12 mouse cellular contexts compared by ENCODE assay signal in the genomic region with DNA sequence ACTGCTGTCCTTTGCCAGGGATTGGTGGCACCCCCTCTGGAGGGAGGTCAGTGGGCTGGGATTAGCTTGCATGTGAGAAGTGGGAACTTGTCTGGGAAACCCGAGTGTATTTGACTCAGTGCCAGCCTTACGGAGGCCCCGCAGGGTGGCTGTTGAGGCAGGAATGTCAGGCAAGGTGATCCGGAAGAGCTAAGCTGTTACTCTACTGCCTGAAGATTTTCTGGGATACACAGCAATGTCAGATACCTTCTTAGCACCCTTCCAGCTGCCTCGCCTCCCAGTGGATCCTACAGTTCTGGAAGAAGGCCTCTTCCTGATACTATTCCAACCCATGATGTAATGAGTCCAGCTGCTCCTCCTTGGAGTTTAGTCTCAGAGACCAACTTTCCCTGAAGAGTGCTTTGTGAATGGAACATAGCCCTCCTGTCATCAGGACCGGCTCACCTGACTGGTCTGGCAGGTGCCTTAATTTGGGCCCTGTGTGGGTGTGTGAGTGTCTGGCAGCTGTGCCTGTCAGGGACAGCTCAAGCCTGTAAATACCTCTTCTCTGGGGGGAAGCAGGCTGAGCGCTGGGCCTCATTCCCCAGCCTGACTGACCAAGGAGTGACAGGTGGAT. TPM values are rescaled to one million over a fixed set of nuclear protein-coding genes. Genes with fewer than 3 reads are reported as not detected.
DNase-seq lines count a peak whose midpoint lies in the region; ATAC-seq lines count a peak whose summit lies in the region.
"Had no signal": no experiment of that assay in that cellular context is flagged by ENCODE, and none has a peak within 500 bp of the region (broad histone marks: within the 10 kb centered on the region; RNA-seq: fewer than 3 reads in every experiment).

No protein-coding gene starts in this region.

- H3K4me2 ChIP-seq in hindbrain, embryonic 16.5 days (ENCODE audit: low read length) = no peak overlapping the region
- no peak overlapping the region for H3K4me2 ChIP-seq in hindbrain, embryonic 12.5 days (replicated peaks)
- H3K4me2 ChIP-seq in heart, embryonic 15.5 days = 0 out of 2 replicates have a peak overlapping the region, but pooled peaks have one; percentile 2
- no peak overlapping the region for H3K4me2 ChIP-seq in forebrain, embryonic 11.5 days (ENCODE audit: low read depth, low read length, severe bottlenecking)
- H3K4me2 ChIP-seq in forebrain, embryonic 15.5 days (replicated peaks) = no peak overlapping the region
- H3K4me2 ChIP-seq: kidney, embryonic 15.5 days; neural tube, embryonic 13.5 days had no signal

- peak; percentile 30 for DNase-seq in embryonic facial prominence, embryonic 10.5 days (ENCODE audit: low spot score)
- DNase-seq in lung, postnatal 36 days = peak; percentile 45
- DNase-seq in forebrain, embryonic 11.5 days (ENCODE audit: low spot score) = no peak
- DNase-seq: embryo, embryonic 11 days; right cerebral cortex, postnatal 4 days had no signal

- H3K36me3 ChIP-seq in hindbrain, embryonic 16.5 days (ENCODE audit: control insufficient read depth, insufficient read depth, low read length) = no peaks in the 10 kb centered on the region
- no peaks in the 10 kb centered on the region for H3K36me3 ChIP-seq in hindbrain, embryonic 12.5 days
- peaks cover 9% of the 10 kb centered on the region; the same call in 1 of the 2 replicates for H3K36me3 ChIP-seq in embryonic facial prominence, embryonic 10.5 days (replicated peaks)
- H3K36me3 ChIP-seq in heart, embryonic 15.5 days = no peaks in the 10 kb centered on the region
- no peaks in the 10 kb centered on the region for H3K36me3 ChIP-seq in forebrain, embryonic 11.5 days (ENCODE audit: control insufficient read depth, insufficient read depth, low read length)
- no peaks in the 10 kb centered on the region for H3K36me3 ChIP-seq in forebrain, embryonic 15.5 days
- H3K36me3 ChIP-seq: kidney, embryonic 15.5 days had no signal

- no peak for ATAC-seq in hindbrain, embryonic 16.5 days
- no peak for ATAC-seq in hindbrain, embryonic 12.5 days (ENCODE audit: low FRiP score)
- peak; percentile 53 for ATAC-seq in heart, embryonic 15.5 days (replicated peaks; ENCODE audit: insufficient number of reproducible peaks, insufficient read depth, low FRiP score, low read depth)
- no peak for ATAC-seq in megakaryocyte progenitor cell, adult 5-6 weeks (replicated peaks; ENCODE audit: poor library complexity)
- no peak for ATAC-seq in forebrain, embryonic 11.5 days (replicated peaks; ENCODE audit: low FRiP score)
- ATAC-seq in forebrain, embryonic 15.5 days (replicated peaks) = no peak

- peaks cover 20% of the 10 kb centered on the region for H3K4me1 ChIP-seq in hindbrain, embryonic 16.5 days (ENCODE audit: control insufficient read depth, insufficient read depth, low read depth, low read length)
- H3K4me1 ChIP-seq in hindbrain, embryonic 12.5 days = peaks cover 38% of the 10 kb centered on the region
- H3K4me1 ChIP-seq in embryonic facial prominence, embryonic 10.5 days = peaks cover 35% of the 10 kb centered on the region
- peaks cover 53% of the 10 kb centered on the region for H3K4me1 ChIP-seq in heart, embryonic 15.5 days (replicated peaks)
- H3K4me1 ChIP-seq in forebrain, embryonic 11.5 days (replicated peaks; ENCODE audit: control insufficient read depth, insufficient read depth, low read length) = no peaks in the 10 kb centered on the region
- peaks cover 24% of the 10 kb centered on the region for H3K4me1 ChIP-seq in forebrain, embryonic 15.5 days

- H3K4me3 ChIP-seq in hindbrain, embryonic 16.5 days (ENCODE audit: low read length) = no peak overlapping the region
- no peak overlapping the region for H3K4me3 ChIP-seq in hindbrain, embryonic 12.5 days
- H3K4me3 ChIP-seq in embryonic facial prominence, embryonic 10.5 days = no peak overlapping the region
- no peak overlapping the region for H3K4me3 ChIP-seq in heart, embryonic 15.5 days
- no peak overlapping the region for H3K4me3 ChIP-seq in forebrain, embryonic 11.5 days (ENCODE audit: low read depth, low read length)
- no peak overlapping the region for H3K4me3 ChIP-seq in forebrain, embryonic 15.5 days
- H3K4me3 ChIP-seq: kidney, embryonic 15.5 days; neural tube, embryonic 13.5 days had no signal

- no peaks in the 10 kb centered on the region for H3K27me3 ChIP-seq in hindbrain, embryonic 16.5 days (replicated peaks; ENCODE audit: control insufficient read depth, insufficient read depth, low read length)
- no peaks in the 10 kb centered on the region for H3K27me3 ChIP-seq in hindbrain, embryonic 12.5 days
- no peaks in the 10 kb centered on the region for H3K27me3 ChIP-seq in embryonic facial prominence, embryonic 10.5 days (replicated peaks; ENCODE audit: low read depth, poor library complexity, severe bottlenecking)
- no peaks in the 10 kb centered on the region for H3K27me3 ChIP-seq in heart, embryonic 15.5 days
- no peaks in the 10 kb centered on the region for H3K27me3 ChIP-seq in forebrain, embryonic 11.5 days (ENCODE audit: control insufficient read depth, insufficient read depth, low read length)
- H3K27me3 ChIP-seq in forebrain, embryonic 15.5 days = no peaks in the 10 kb centered on the region
- H3K27me3 ChIP-seq: kidney, embryonic 15.5 days; neural tube, embryonic 13.5 days had no signal

- WGBS in hindbrain, embryonic 16.5 days = 68% methylated on average over 7 of the region's 7 CpGs
- WGBS in hindbrain, embryonic 12.5 days = 75% methylated on average over 7 of the region's 7 CpGs
- 69% methylated on average over 7 of the region's 7 CpGs for WGBS in embryonic facial prominence, embryonic 10.5 days
- 36% methylated on average over 7 of the region's 7 CpGs for WGBS in heart, embryonic 15.5 days
- 84% methylated on average over 7 of the region's 7 CpGs for WGBS in forebrain, embryonic 11.5 days
- WGBS in forebrain, embryonic 15.5 days = 74% methylated on average over 7 of the region's 7 CpGs

- 0 out of 2 replicates have a peak overlapping the region, but pooled peaks have one; percentile 12 for H3K27ac ChIP-seq in hindbrain, embryonic 16.5 days (ENCODE audit: low read depth, low read length)
- no peak overlapping the region for H3K27ac ChIP-seq in hindbrain, embryonic 12.5 days
- peak overlapping the region; percentile 15; the same call in 1 of the 2 replicates for H3K27ac ChIP-seq in embryonic facial prominence, embryonic 10.5 days (replicated peaks)
- peak overlapping the region; percentile 32 for H3K27ac ChIP-seq in heart, embryonic 15.5 days
- H3K27ac ChIP-seq in forebrain, embryonic 11.5 days (ENCODE audit: low read depth, low read length) = no peak overlapping the region
- no peak overlapping the region for H3K27ac ChIP-seq in forebrain, embryonic 15.5 days (replicated peaks)
- H3K27ac ChIP-seq: kidney, embryonic 15.5 days; neural tube, embryonic 13.5 days had no signal

- H3K9me3 ChIP-seq in hindbrain, embryonic 16.5 days (ENCODE audit: control insufficient read depth, low read length) = no peaks in the 10 kb centered on the region
- no peaks in the 10 kb centered on the region for H3K9me3 ChIP-seq in hindbrain, embryonic 12.5 days (replicated peaks)
- H3K9me3 ChIP-seq in embryonic facial prominence, embryonic 10.5 days = no peaks in the 10 kb centered on the region
- no peaks in the 10 kb centered on the region for H3K9me3 ChIP-seq in heart, embryonic 15.5 days (replicated peaks)
- H3K9me3 ChIP-seq in forebrain, embryonic 11.5 days (ENCODE audit: control insufficient read depth, low read length) = no peaks in the 10 kb centered on the region
- no peaks in the 10 kb centered on the region for H3K9me3 ChIP-seq in forebrain, embryonic 15.5 days
- H3K9me3 ChIP-seq: kidney, embryonic 15.5 days; neural tube, embryonic 13.5 days had no signal

- no peak overlapping the region for H3K9ac ChIP-seq in hindbrain, embryonic 16.5 days (ENCODE audit: low read depth, low read length)
- H3K9ac ChIP-seq in hindbrain, embryonic 12.5 days = no peak overlapping the region
- H3K9ac ChIP-seq in heart, embryonic 15.5 days = no peak overlapping the region
- no peak overlapping the region for H3K9ac ChIP-seq in forebrain, embryonic 11.5 days (ENCODE audit: low read length)
- no peak overlapping the region for H3K9ac ChIP-seq in forebrain, embryonic 15.5 days (replicated peaks)
- H3K9ac ChIP-seq: kidney, embryonic 15.5 days; neural tube, embryonic 13.5 days had no signal

RNA-seq across cellular contexts. Expression of a gene that starts 56.6 kb away (rescaled TPM):
- polyA plus RNA-seq in hindbrain, embryonic 16.5 days (2015; fragmentation: Nextera tagmentation; extraction: Ambion mirVana) = 11.5 and 13.6 TPM in 2 replicates
- 11.4 and 14.0 TPM in 2 replicates for polyA plus RNA-seq in hindbrain, embryonic 12.5 days (2016; fragmentation: Nextera tagmentation; extraction: Ambion mirVana)
- 8.1 and 9.1 TPM in 2 replicates for polyA plus RNA-seq in embryonic facial prominence, embryonic 10.5 days (2016; fragmentation: Nextera tagmentation; extraction: Ambion mirVana)
- polyA plus RNA-seq in heart, embryonic 15.5 days (2015; fragmentation: Nextera tagmentation; extraction: Ambion mirVana) = 9.7 and 10.2 TPM in 2 replicates
- total RNA-seq in megakaryocyte progenitor cell, adult 5-6 weeks (2015) = 18.1 and 18.6 TPM in 2 replicates
- 23.0 and 28.2 TPM in 2 replicates for total RNA-seq in megakaryocyte progenitor cell, adult 5-6 weeks (2017)
- 11.7 and 13.4 TPM in 2 replicates for polyA plus RNA-seq in forebrain, embryonic 11.5 days (2014; fragmentation: Nextera tagmentation; extraction: Ambion mirVana)
- polyA plus RNA-seq in forebrain, embryonic 15.5 days (2015; fragmentation: Nextera tagmentation; extraction: Ambion mirVana) = 15.7 and 16.3 TPM in 2 replicates

Comparison
In these comparisons a context has a peak if more than half of its experiments do, and no peak if none do; other contexts are left out.
1. H3K27ac ChIP-seq: peak in hindbrain, embryonic 16.5 days (single experiment), embryonic facial prominence, embryonic 10.5 days (single experiment) and heart, embryonic 15.5 days (single experiment); none in hindbrain, embryonic 12.5 days (single experiment), forebrain, embryonic 11.5 days (single experiment) and forebrain, embryonic 15.5 days (single experiment).